Mouse (Mus musculus) left cerebral cortex, adult 9 months (tissue): ENCODE data around the gene Nanos3.
A peak's percentile ranks its signal among the peaks of the same experiment; 100 is the strongest.

ENCODE experiments used
- DNase-seq, 2 experiments: peaks; one replicate each; pipeline ENCODE4 v3.0.0; 2022; ENCODE audit warnings: low spot score in 2 of 2

The Nanos3 gene

GRCm38 (mm10) chr8:84184085-84185043 is 653 bp downstream of the Nanos3 start:
- DNase-seq: no peak

GRCm38 (mm10) chr8:84183261-84184084 is 1.5 kb downstream of the Nanos3 start:
- no peak for DNase-seq

- no peak for DNase-seq
These were observed 2.2 kb downstream of the Nanos3 start for GRCm38 (mm10) chr8:84182833-84183232.

GRCm38 (mm10) chr8:84180530-84181190 is 4.4 kb downstream of the Nanos3 start:
- no peak for DNase-seq

- no peak for DNase-seq
These were observed 5.1 kb downstream of the Nanos3 start for GRCm38 (mm10) chr8:84179946-84180345.

GRCm38 (mm10) chr8:84178592-84178991 is 6.4 kb downstream of the Nanos3 start:
- DNase-seq: no peak

- DNase-seq: no peak
These were observed 7.6 kb downstream of the Nanos3 start for GRCm38 (mm10) chr8:84177405-84177804.

GRCm38 (mm10) chr8:84176560-84176959 is 8.5 kb downstream of the Nanos3 start:
- DNase-seq: no peak

- DNase-seq: no peak
These were observed 11.2 kb downstream of the Nanos3 start for GRCm38 (mm10) chr8:84173861-84174260.

- DNase-seq: no peak
These were observed 14.9 kb downstream of the Nanos3 start for GRCm38 (mm10) chr8:84170096-84170495.

- DNase-seq: no peak
These were observed 17.3 kb downstream of the Nanos3 start for GRCm38 (mm10) chr8:84167696-84168095.

GRCm38 (mm10) chr8:84157620-84158019 is 27.4 kb downstream of the Nanos3 start:
- no peak for DNase-seq

- no peak for DNase-seq
These were observed 35.8 kb downstream of the Nanos3 start for GRCm38 (mm10) chr8:84149181-84149580.

GRCm38 (mm10) chr8:84148531-84148850 is 36.5 kb downstream of the Nanos3 start:
- DNase-seq: no peak

GRCm38 (mm10) chr8:84147769-84148530 is 37.1 kb downstream of the Nanos3 start, which contains the start of the genes Cc2d1a and 4930432K21Rik:
Gene Cc2d1a (minus strand): TSS chr8:84147936.
Gene 4930432K21Rik (plus strand): TSS chr8:84148025.
- DNase-seq: peak; percentile 89 to 95

GRCm38 (mm10) chr8:84147324-84147766 is 37.7 kb downstream of the Nanos3 start:
- no peak for DNase-seq

- no peak for DNase-seq
These were observed 40.3 kb downstream of the Nanos3 start for GRCm38 (mm10) chr8:84144636-84145245.

GRCm38 (mm10) chr8:84140838-84141237 is 44.2 kb downstream of the Nanos3 start:
- no peak for DNase-seq

- no peak for DNase-seq
These were observed 47.2 kb downstream of the Nanos3 start for GRCm38 (mm10) chr8:84137848-84138247.

- DNase-seq: no peak
These were observed 52.8 kb downstream of the Nanos3 start for GRCm38 (mm10) chr8:84132225-84132624.

GRCm38 (mm10) chr8:84130806-84131205 is 54.2 kb downstream of the Nanos3 start:
- DNase-seq: no peak
